Mouse (Mus musculus) CH12.LX (cell line): ENCODE results near the gene Lurap1l. TPM values are rescaled to one million over a fixed set of nuclear protein-coding genes. Genes with fewer than 3 reads are reported as not detected.

Experiments
- DNase-seq: peaks from one replicate; pipeline ENCODE4 v3.0.0-alpha.2; 2013; ENCODE audit errors: extremely low read depth
- H3K27ac ChIP-seq: 2 replicates; pipeline ENCODE4 v1.5.1; 2012; ENCODE audit warnings: low read depth, mild to moderate bottlenecking, control low read depth, moderate library complexity; ENCODE audit not compliant: insufficient read depth
- H3K27me3 ChIP-seq: replicated peaks from 2 replicates; pipeline ENCODE3; 2012; ENCODE audit warnings: inconsistent platforms
- H3K36me3 ChIP-seq, 2 experiments: replicated peaks in 1 of 2; 2 replicates each; pipeline versions ENCODE3 to v1.6.1; 2012; ENCODE audit warnings: inconsistent platforms in 1 of 2, low read length in 1 of 2, mild to moderate bottlenecking in 1 of 2, mixed read lengths in 1 of 2, moderate library complexity in 1 of 2; ENCODE audit not compliant: control insufficient read depth in 1 of 2, insufficient read depth in 1 of 2
- H3K4me1 ChIP-seq, 2 experiments: 2 replicates each; pipeline ENCODE4 v1.6.1; 2012; ENCODE audit warnings: inconsistent platforms in 1 of 2, moderate library complexity in 1 of 2; ENCODE audit not compliant: insufficient read depth in 2 of 2, control insufficient read depth in 1 of 2
- H3K4me2 ChIP-seq: 2 replicates; pipeline ENCODE4 v1.6.1; 2012; ENCODE audit warnings: low read depth, mild to moderate bottlenecking, control low read depth; ENCODE audit not compliant: poor library complexity, insufficient read depth, severe bottlenecking
- H3K4me3 ChIP-seq, 3 experiments: fragments of 150-350 bp in 1 of 3; sonication (generic) in 1 of 3; replicated peaks in 1 of 3; 2 replicates each; pipeline versions ENCODE3 to v1.5.1; 2011 to 2012; ENCODE audit warnings: low read depth in 2 of 3, low read length in 2 of 3, mild to moderate bottlenecking in 2 of 3, moderate library complexity in 2 of 3, control low read depth in 1 of 3, improper control_type of control experiment in 1 of 3, inconsistent platforms in 1 of 3, mixed read lengths in 1 of 3; ENCODE audit not compliant: poor library complexity in 1 of 3
- H3K79me2 ChIP-seq: replicated peaks from 2 replicates; pipeline ENCODE4 v1.6.1; 2012; ENCODE audit warnings: mild to moderate bottlenecking, moderate library complexity; ENCODE audit not compliant: control insufficient read depth, poor library complexity, insufficient read depth, severe bottlenecking; ENCODE audit errors: extremely low read depth
- H3K9ac ChIP-seq: 2 replicates; pipeline ENCODE4 v1.6.1; 2012; ENCODE audit warnings: low read depth, mild to moderate bottlenecking, control low read depth, moderate library complexity; ENCODE audit not compliant: insufficient read depth
- H3K9me3 ChIP-seq: replicated peaks from 2 replicates; pipeline ENCODE3; 2012; ENCODE audit warnings: low read length, inconsistent platforms, mixed read lengths
- CTCF ChIP-seq, 2 experiments: IDR thresholded peaks in 1 of 2; conservative IDR thresholded peaks in 1 of 2; 2 replicates each; pipeline ENCODE4 v1.5.1; 2011 to 2012; ENCODE audit warnings: low read depth in 2 of 2, low read length in 2 of 2, improper control_type of control experiment in 1 of 2, inconsistent platforms in 1 of 2, mild to moderate bottlenecking in 1 of 2, moderate library complexity in 1 of 2
- EP300 ChIP-seq: IDR thresholded peaks from 2 replicates; pipeline ENCODE4 v1.6.1; 2011; ENCODE audit warnings: low read length, improper control_type of control experiment
- ETS1 ChIP-seq: conservative IDR thresholded peaks from 2 replicates; pipeline ENCODE4 v1.6.1; 2012; ENCODE audit warnings: low read depth, mild to moderate bottlenecking, inconsistent platforms, low read length, improper control_type of control experiment, moderate library complexity
- GABPA ChIP-seq: IDR thresholded peaks from 2 replicates; pipeline ENCODE4 v1.6.1; 2012; ENCODE audit warnings: low read depth, low read length, improper control_type of control experiment, inconsistent platforms; ENCODE audit not compliant: insufficient replicate concordance
- JUND ChIP-seq: conservative IDR thresholded peaks from 2 replicates; pipeline ENCODE4 v1.6.1; 2011; ENCODE audit warnings: low read depth, low read length, improper control_type of control experiment
- KAT2A ChIP-seq: IDR thresholded peaks from 2 replicates; pipeline ENCODE4 v1.6.1; 2012; ENCODE audit warnings: low read length, improper control_type of control experiment, inconsistent platforms; ENCODE audit not compliant: insufficient replicate concordance
- MAFK ChIP-seq: IDR thresholded peaks from 2 replicates; pipeline ENCODE4 v1.6.1; 2011; ENCODE audit warnings: low read length, improper control_type of control experiment; ENCODE audit not compliant: insufficient replicate concordance
- NELFE ChIP-seq: IDR thresholded peaks from 2 replicates; pipeline ENCODE4 v1.6.1; 2011; ENCODE audit warnings: low read depth, low read length, improper control_type of control experiment
- PAX5 ChIP-seq: IDR thresholded peaks from 2 replicates; pipeline ENCODE4 v1.6.1; 2012; ENCODE audit warnings: low read length, inconsistent platforms, mixed read lengths
- SMC3 ChIP-seq: IDR thresholded peaks from 2 replicates; pipeline ENCODE4 v1.6.1; 2011; ENCODE audit warnings: low read depth, low read length, improper control_type of control experiment
- ZNF384 ChIP-seq: IDR thresholded peaks from 2 replicates; pipeline ENCODE4 v1.6.1; 2012; ENCODE audit warnings: low read depth, low read length, improper control_type of control experiment, inconsistent platforms
- dilution Hi-C: fragments of 300-500 bp; cut with MboI; formaldehyde crosslinking; loops from 2 replicates; pipeline ENCODE4 v1.14.3; 2020; ENCODE audit warnings: low sequenced_read_pairs; ENCODE audit not compliant: extremely low pct_unique_long_range_greater_than_20kb, extremely low pct_ligation_motif_present
- in situ Hi-C: fragments of 300-500 bp; cut with MboI; formaldehyde crosslinking; loops from 3 replicates; pipeline ENCODE4 v1.14.3; 2019; ENCODE audit warnings: low sequenced_read_pairs, low pct_ligation_motif_present, low pct_unique_long_range_greater_than_20kb, mixed read lengths
- polyA plus RNA-seq: library from polyadenylated mRNA; unstranded; fragments of >175 nt; gene quantifications from 2 replicates; pipeline ENCODE4 v1.2.1, GENCODE M21; 2012; ENCODE audit warnings: low read depth; ENCODE audit not compliant: insufficient read length
- total RNA-seq, 2 experiments: library from RNA; depleted of rRNA; stranded (reverse); fragments of 300-350 nt in 1 of 2; fragments of >200 nt in 1 of 2; gene quantifications; 2 replicates each; pipeline ENCODE4 v1.2.3; 2012 to 2014

Lurap1l gene
- total and polyA plus RNA-seq, 3 experiments: not detected

GRCm38 (mm10) chr4:80967526-80967925 lies 57.1 kb downstream of the Lurap1l start:
- no peak for DNase-seq
- H3K79me2 ChIP-seq: no peaks in the 10 kb centered on the region
- H3K4me2 ChIP-seq: no peak overlapping the region
- dilution Hi-C loops: no loop called here
- in situ Hi-C loops: no loop called here
- H3K27ac ChIP-seq: no peak overlapping the region
- no peaks in the 10 kb centered on the region for H3K36me3 ChIP-seq
- no peaks in the 10 kb centered on the region for H3K27me3 ChIP-seq
- no peak for TF ChIP-seq EP300
- TF ChIP-seq, all 38 proteins: peak for 0
- no peak overlapping the region for H3K4me3 ChIP-seq
- peaks cover 25% of the 10 kb centered on the region for H3K9me3 ChIP-seq
- H3K9ac ChIP-seq: no peak overlapping the region
- H3K4me1 ChIP-seq: no peaks in the 10 kb centered on the region

- in situ Hi-C loops: no loop called here
- no peak for DNase-seq
- peaks cover 36% of the 10 kb centered on the region for H3K9me3 ChIP-seq
- no peaks in the 10 kb centered on the region for H3K27me3 ChIP-seq
- no peak overlapping the region for H3K27ac ChIP-seq
- no peak overlapping the region for H3K9ac ChIP-seq
- H3K79me2 ChIP-seq: no peaks in the 10 kb centered on the region
- H3K4me1 ChIP-seq: no peaks in the 10 kb centered on the region
- H3K36me3 ChIP-seq: no peaks in the 10 kb centered on the region
- no peak for TF ChIP-seq ETS1
- H3K4me2 ChIP-seq: no peak overlapping the region
- H3K4me3 ChIP-seq: no peak overlapping the region
- dilution Hi-C loops: no loop called here
These were observed 61.4 kb downstream of the Lurap1l start for GRCm38 (mm10) chr4:80971846-80972245.

GRCm38 (mm10) chr4:80973896-80974295 lies 63.5 kb downstream of the Lurap1l start:
- no peaks in the 10 kb centered on the region for H3K4me1 ChIP-seq
- dilution Hi-C loops (no loop called here), in situ Hi-C loops (no loop called here)
- no peak for DNase-seq
- no peak overlapping the region for H3K27ac ChIP-seq
- H3K4me2 ChIP-seq: no peak overlapping the region
- no peak overlapping the region for H3K4me3 ChIP-seq
- H3K9ac ChIP-seq: no peak overlapping the region
- no peaks in the 10 kb centered on the region for H3K27me3 ChIP-seq
- H3K9me3 ChIP-seq: peaks cover 33% of the 10 kb centered on the region
- H3K79me2 ChIP-seq: no peaks in the 10 kb centered on the region
- no peaks in the 10 kb centered on the region for H3K36me3 ChIP-seq
- TF ChIP-seq MAFK: no peak

- in situ Hi-C loops (no loop called here), dilution Hi-C loops (no loop called here)
These were observed 80.4 kb downstream of the Lurap1l start for GRCm38 (mm10) chr4:80990819-80991218.

More at GRCm38 (mm10) chr4:80990819-80991218, 80.4 kb downstream of the Lurap1l start:
- Histone ChIP-seq H3K27ac (no peak overlapping the region), H3K4me2 (no peak overlapping the region), H3K36me3 (no peaks in the 10 kb centered on the region), H3K9ac (no peak overlapping the region), H3K4me3 (no peak overlapping the region), H3K79me2 (no peaks in the 10 kb centered on the region), H3K27me3 (no peaks in the 10 kb centered on the region), H3K4me1 (no peaks in the 10 kb centered on the region), H3K9me3 (peaks cover 17% of the 10 kb centered on the region)
- no peak for DNase-seq
- no peak for TF ChIP-seq GABPA
- no peak for TF ChIP-seq ZNF384
- TF ChIP-seq SMC3: no peak
- no peak for TF ChIP-seq PAX5
- TF ChIP-seq KAT2A: no peak
- TF ChIP-seq NELFE: no peak
- TF ChIP-seq CTCF (conservative IDR thresholded peaks at IDR 0.05 in 1 of 2, IDR thresholded peaks at IDR 0.05 in 1 of 2; ENCODE audit: low read depth in 2 of 2, low read length in 2 of 2): no peak
- TF ChIP-seq JUND: no peak
